Mouse (Mus musculus) left cerebral cortex, postnatal 10 days (tissue): Measurements from ENCODE around the gene Gm6020. TPM values are rescaled to one million over a fixed set of nuclear protein-coding genes. Genes with fewer than 3 reads are reported as not detected.
"Not testable (repeated sequence)": the region's sequence is repeated elsewhere in the genome, so short reads cannot be mapped to it uniquely, and the experiment has no call there.

Source experiments
- DNase-seq, 2 experiments: peaks; one replicate each; pipeline ENCODE4 v3.0.0; 2021 to 2022; ENCODE audit warnings: low spot score in 2 of 2, mixed read lengths in 1 of 2; ENCODE audit errors: extremely low spot score in 1 of 2
- intact Hi-C: fragments of 180-260 bp; cut with DNase I; formaldehyde crosslinking; loops from one replicate; pipeline ENCODE4 v1.15.1; 2025
- total RNA-seq, 2 experiments: library from RNA; stranded (reverse); gene quantifications; 2 replicates each; pipeline ENCODE4 v1.2.3; 2021

The Gm6020 gene
- not detected for total RNA-seq

DNA sequence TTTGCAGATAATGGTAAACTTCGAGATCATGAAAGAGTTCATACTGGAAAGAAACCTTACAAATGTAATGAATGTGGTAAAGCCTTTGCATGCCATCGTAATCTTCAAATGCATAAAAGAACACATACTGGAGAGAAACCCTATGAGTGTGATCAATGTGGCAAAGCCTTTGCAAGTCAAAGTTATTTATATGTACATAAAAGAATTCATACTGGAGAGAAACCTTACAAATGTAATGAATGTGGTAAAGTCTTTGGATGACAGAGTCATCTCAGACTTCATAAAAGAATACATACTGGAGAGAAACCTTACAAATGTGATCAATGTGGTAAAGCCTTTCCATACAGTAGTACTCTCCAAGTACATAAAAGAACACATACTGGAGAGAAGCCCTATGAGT lies at the start of gene Gm6020:
TSS of gene Gm6020 (plus strand) at position 301 of the 400 bp plus-strand sequence.
- intact Hi-C loops, DNase-seq: not testable (repeated sequence)

DNA sequence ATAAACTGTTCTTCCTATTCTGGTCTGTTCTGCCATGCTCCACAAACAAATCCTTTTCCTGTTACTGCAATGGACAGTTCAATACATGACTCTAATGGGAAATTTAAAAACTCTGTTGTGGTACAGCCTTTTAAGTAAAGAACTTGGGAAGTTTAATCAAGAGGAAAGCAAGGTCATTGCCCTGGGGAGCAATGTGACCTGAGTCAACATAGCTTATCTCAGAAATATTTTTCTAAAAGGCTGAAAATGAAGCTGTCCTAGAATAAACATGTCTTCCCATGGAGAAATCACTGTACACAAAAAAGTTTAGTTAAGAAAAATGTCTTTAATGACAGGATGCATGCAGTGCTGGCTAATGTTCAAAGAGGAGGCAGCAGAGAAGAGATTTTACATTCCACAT lies 45.0 kb upstream of the Gm6020 start:
- intact Hi-C loops = no loop called here
- DNase-seq = no peak

- intact Hi-C loops = no loop called here
Measured at GRCm38 (mm10) chr19:61140342-61141206, 43.1 kb upstream of the Gm6020 start, which contains the start of gene Zfp950. Gene Zfp950 (minus strand): TSS chr19:61140840.

DNA sequence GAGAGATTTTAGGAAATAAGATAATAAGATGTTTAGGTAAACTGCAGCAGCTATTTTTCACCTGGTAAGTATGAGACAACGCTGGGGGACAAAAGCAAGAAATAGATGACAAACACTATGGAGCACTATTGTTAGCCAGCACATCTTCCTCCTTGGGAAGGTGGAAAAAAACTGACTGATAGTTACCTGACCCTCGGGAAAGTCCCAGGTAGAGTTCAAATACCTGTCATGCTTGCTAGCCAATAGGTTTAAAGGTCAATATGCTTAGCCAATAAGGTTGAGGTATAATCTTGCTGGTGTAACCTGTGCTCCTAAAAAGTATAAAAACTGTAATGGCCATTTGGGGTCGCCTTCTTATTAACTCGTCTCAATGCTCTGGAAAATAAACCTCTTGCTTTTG lies 42.4 kb upstream of the Gm6020 start:
- no peak for DNase-seq
- intact Hi-C loops = no loop called here

More at GRCm38 (mm10) chr19:61140342-61141206, 43.1 kb upstream of the Gm6020 start, which contains the start of gene Zfp950:
- peak; percentile 83 to 90 for DNase-seq

GRCm38 (mm10) chr19:61151372-61151700 lies 32.4 kb upstream of the Gm6020 start:
- intact Hi-C loops = no loop called here
- DNase-seq = no peak

- DNase-seq = no peak
- intact Hi-C loops = no loop called here
Measured at GRCm38 (mm10) chr19:61151701-61152420, 31.8 kb upstream of the Gm6020 start.

GRCm38 (mm10) chr19:61175756-61176324 lies 7.8 kb upstream of the Gm6020 start, which contains the start of gene Gm7102:
Gene Gm7102 (minus strand): TSS chr19:61176309.
- DNase-seq = no peak
- intact Hi-C loops = no loop called here

- DNase-seq = peak; percentile 79 to 90
- intact Hi-C loops = no loop called here
Measured at GRCm38 (mm10) chr19:61199316-61199715, 15.6 kb downstream of the Gm6020 start.

- intact Hi-C loops = no loop called here
- no peak for DNase-seq
Measured at GRCm38 (mm10) chr19:61199836-61200235, 16.1 kb downstream of the Gm6020 start.

DNA sequence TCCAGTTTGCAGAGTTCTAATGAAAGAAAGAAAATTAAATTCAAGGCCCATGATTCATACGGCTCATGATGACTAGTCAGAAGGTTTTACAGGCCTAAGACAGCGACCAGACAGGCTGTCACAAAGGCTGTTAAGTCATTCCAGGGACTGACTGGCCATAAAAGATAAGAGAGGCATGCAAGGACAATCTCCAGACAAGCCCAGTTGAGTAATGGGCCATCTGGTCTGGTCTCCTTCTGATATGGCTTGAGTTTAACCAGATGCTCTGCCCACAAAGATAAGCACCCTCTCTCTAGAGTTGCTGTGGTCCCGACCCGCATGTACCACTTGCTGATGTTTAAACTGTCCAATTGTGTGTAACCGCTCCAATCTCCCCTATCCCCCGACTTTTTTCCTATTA lies 23.8 kb downstream of the Gm6020 start:
- intact Hi-C loops, DNase-seq: not testable (repeated sequence)

GRCm38 (mm10) chr19:61223706-61224328 lies 40.1 kb downstream of the Gm6020 start:
- no peak for DNase-seq
- intact Hi-C loops = no loop called here

DNA sequence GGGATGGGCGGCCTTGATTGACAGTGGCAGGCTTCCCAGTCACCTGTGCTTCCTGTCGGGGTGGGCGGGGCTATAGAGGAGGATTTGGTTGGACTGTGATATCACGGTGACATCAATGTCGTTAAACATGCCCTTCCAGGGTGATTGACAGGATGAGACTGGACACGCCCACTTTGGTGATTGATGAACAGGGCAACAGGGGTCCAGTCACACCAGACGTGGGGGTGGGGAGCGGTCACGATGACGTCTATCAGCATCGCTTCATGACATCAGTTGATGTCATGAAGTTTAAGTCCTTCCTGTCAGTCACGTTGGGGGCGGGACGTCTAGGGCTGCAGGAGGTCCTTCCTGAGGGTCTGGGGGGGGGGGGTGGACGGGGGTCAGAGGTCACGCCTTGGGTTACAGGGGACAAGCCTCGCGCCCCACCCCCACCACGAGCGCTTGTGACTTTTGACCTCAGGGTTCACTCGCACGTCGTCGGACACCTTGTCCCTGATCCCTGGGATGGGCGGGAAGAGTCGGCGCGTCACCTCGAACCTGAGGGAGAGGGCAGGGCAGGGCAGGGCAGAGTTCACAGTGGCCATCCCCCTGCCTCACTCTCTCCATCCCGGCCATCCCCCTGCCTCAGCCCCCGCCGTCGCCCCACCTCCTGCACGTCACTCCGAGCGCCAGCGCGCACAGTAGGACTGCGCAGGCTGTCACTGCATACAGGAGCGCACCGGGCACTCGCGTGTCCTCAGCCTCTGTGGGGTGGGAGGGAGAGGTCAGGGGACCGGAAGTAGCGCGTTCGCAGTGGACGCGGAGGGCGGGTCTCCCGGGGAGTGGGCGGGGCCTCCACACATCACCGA lies 41.2 kb downstream of the Gm6020 start:
- intact Hi-C loops = no loop called here
- DNase-seq = peak; percentile 31 to 74

DNA sequence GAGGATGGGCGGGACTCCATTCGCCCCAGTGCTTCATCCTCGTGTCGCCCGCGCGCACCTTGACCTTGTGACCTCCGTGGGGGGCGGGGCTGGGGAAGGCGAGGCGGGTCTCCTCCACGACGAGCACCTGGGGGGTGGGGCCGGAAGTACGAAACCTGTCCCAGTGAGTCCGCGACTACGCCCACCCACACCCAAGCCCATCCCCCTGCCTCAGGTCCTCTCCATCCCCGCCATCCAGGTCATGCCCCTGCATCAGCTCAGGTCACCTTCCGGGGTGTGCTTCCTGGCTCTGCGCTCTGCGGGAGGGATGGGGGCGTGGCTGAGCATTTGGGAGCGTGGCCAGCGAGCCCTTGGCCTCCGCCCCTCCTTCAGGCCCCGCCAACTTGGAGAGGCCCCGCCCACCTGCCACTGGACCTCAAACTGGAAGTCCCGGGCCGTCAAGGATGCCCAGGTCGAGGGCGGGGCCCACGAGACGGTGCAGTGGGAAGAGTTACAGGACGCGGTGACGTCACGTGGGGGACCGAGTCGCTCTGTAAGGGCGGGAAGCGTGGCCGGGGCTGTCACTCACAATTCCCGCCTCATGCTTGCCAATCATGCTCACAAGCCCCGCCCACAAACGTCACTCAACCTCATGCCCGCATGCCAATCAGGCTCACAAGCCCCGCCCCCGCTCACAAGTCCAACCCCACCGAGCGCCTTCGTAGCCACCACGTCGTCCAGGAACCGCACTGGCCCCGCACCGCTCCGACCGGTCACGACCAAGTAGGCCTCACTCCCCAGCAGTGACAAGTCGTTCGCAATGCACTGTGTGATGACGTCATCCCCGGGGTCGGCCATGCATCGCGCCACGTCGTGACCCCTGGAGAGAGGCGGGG lies 42.1 kb downstream of the Gm6020 start:
- intact Hi-C loops = no loop called here
- DNase-seq = peak; percentile 92 to 95

GRCm38 (mm10) chr19:61226401-61226927 lies 42.8 kb downstream of the Gm6020 start:
- intact Hi-C loops = no loop called here
- peak; percentile 76 to 94 for DNase-seq

GRCm38 (mm10) chr19:61226928-61227854 lies 43.5 kb downstream of the Gm6020 start:
- intact Hi-C loops = no loop called here
- peak; percentile 91 to 93 for DNase-seq
